Mouse (Mus musculus) left cerebral cortex, postnatal 25 days (tissue): ENCODE measurements around the gene Cnot9. TPM values are rescaled to one million over a fixed set of nuclear protein-coding genes. Genes with fewer than 3 reads are reported as not detected.

Experiments
- total RNA-seq, 2 experiments: library from RNA; stranded (reverse); gene quantifications; 2 replicates each; pipeline ENCODE4 v1.2.3; 2021

Cnot9 gene
- total RNA-seq, 2 experiments from 2014 or later: 27.5 to 30.4 TPM

Other genes with a start within 250 kb of the Cnot9 start
- not detected for gene Gpbar1, start 227.5 kb upstream of the Cnot9 start, total RNA-seq
- 100 to 1,000 TPM; 137 to 139 TPM for gene Aamp, start 221.3 kb upstream of the Cnot9 start, total RNA-seq
- gene Pnkd, start 221.1 kb upstream of the Cnot9 start, total RNA-seq: 100 to 1,000 TPM; 151 to 152 TPM
- gene Tmbim1, start 200.4 kb upstream of the Cnot9 start, total RNA-seq: 10 to 100 TPM; 21.8 to 22.9 TPM
- gene Catip, start 143.9 kb upstream of the Cnot9 start, total RNA-seq: under 1 TPM; 0.55 to 0.80 TPM
- 1 to 10 TPM; 3.3 to 4.1 TPM for gene Slc11a1, start 130.9 kb upstream of the Cnot9 start, total RNA-seq
- 10 to 100 TPM; 22.5 to 27.1 TPM for gene Ctdsp1, start 114.5 kb upstream of the Cnot9 start, total RNA-seq
- under 1 TPM; 0.39 to 0.96 TPM for gene Vil1, start 96.7 kb upstream of the Cnot9 start, total RNA-seq
- 10 to 100 TPM; 11.3 to 13.3 TPM for gene Plcd4, start 36.8 kb downstream of the Cnot9 start, total RNA-seq
- 10 to 100 TPM; 23.2 to 27.0 TPM for gene Usp37, start 38.2 kb downstream of the Cnot9 start, total RNA-seq
- 10 to 100 TPM; 27.5 to 29.7 TPM for gene Zfp142, start 82.2 kb downstream of the Cnot9 start, total RNA-seq
- 10 to 100 TPM; 24.3 to 26.8 TPM for gene Bcs1l, start 82.2 kb downstream of the Cnot9 start, total RNA-seq
- 10 to 100 TPM; 54.9 to 65.2 TPM for gene Rnf25, start 95.3 kb downstream of the Cnot9 start, total RNA-seq
- 1 to 10 TPM; 3.8 to 4.3 TPM for gene Stk36, start 95.4 kb downstream of the Cnot9 start, total RNA-seq
- 10 to 100 TPM; 20.2 to 20.5 TPM for gene Ttll4, start 155.7 kb downstream of the Cnot9 start, total RNA-seq
- 1 to 10 TPM; 2.6 to 2.9 TPM for gene Cyp27a1, start 207.5 kb downstream of the Cnot9 start, total RNA-seq
- gene Prkag3, start 243.2 kb downstream of the Cnot9 start, total RNA-seq: not detected